Mouse (Mus musculus) lung, embryonic 14.5 days (tissue): ENCODE data around the gene Lrrc3c. TPM values are rescaled to one million over a fixed set of nuclear protein-coding genes. Genes with fewer than 3 reads are reported as not detected.
A peak's percentile ranks its signal among the peaks of the same experiment; 100 is the strongest.
"Not testable (repeated sequence)": the region's sequence is repeated elsewhere in the genome, so short reads cannot be mapped to it uniquely, and the experiment has no call there.

Experiments used
- ATAC-seq: fragments of 200-750 bp; cut with Nextera tagmentation; 2 replicates; pipeline ENCODE4 v1.8.0; 2017; ENCODE audit warnings: mild to moderate bottlenecking, moderate TSS enrichment, moderate library complexity; ENCODE audit not compliant: insufficient read depth
- DNase-seq: peaks from one replicate; pipeline ENCODE4 v3.0.0-alpha.2; 2015
- H3K27ac ChIP-seq: fragments of 300-500 bp; sonication (generic); 2 replicates; pipeline ENCODE4 v1.5.1; 2014; ENCODE audit warnings: low read depth, mild to moderate bottlenecking, moderate library complexity
- H3K27me3 ChIP-seq: fragments of 300-500 bp; sonication (generic); 2 replicates; pipeline ENCODE4 v1.6.1; 2014; ENCODE audit warnings: low read length, control low read depth; ENCODE audit not compliant: insufficient read depth
- H3K36me3 ChIP-seq: fragments of 300-500 bp; sonication (generic); 2 replicates; pipeline ENCODE4 v1.6.1; 2014; ENCODE audit warnings: control low read depth; ENCODE audit not compliant: insufficient read depth
- H3K4me1 ChIP-seq: fragments of 300-500 bp; sonication (generic); 2 replicates; pipeline ENCODE4 v1.6.1; 2014; ENCODE audit warnings: antibody characterized with exemption, control low read depth; ENCODE audit not compliant: insufficient read depth
- H3K4me2 ChIP-seq: fragments of 300-500 bp; sonication (generic); 2 replicates; pipeline ENCODE4 v1.6.1; 2014; ENCODE audit warnings: mild to moderate bottlenecking
- H3K4me3 ChIP-seq: fragments of 300-500 bp; sonication (generic); 2 replicates; pipeline ENCODE4 v1.5.1; 2014; ENCODE audit warnings: low read depth, low read length
- H3K9ac ChIP-seq: fragments of 300-500 bp; sonication (generic); 2 replicates; pipeline ENCODE4 v1.6.1; 2014
- H3K9me3 ChIP-seq: fragments of 300-500 bp; sonication (generic); 2 replicates; pipeline ENCODE4 v1.6.1; 2016; ENCODE audit warnings: low read depth, low read length, control low read depth
- CTCF ChIP-seq: IDR thresholded peaks from 2 replicates; pipeline ENCODE4 v1.5.1; 2016; ENCODE audit warnings: antibody characterized with exemption, low read depth
- WGBS: fragments of 180-500 bp; shearing (Covaris S2); extraction: QIAGEN DNeasy Blood & Tissue Kit; methylation state at CpG from one replicate; pipeline ENCODE4 v1.1.7; 2014; 5-methylcytosine and 5-hydroxymethylcytosine counted together
- polyA plus RNA-seq: library from polyadenylated mRNA; unstranded; fragments of >200 nt; fragmentation: Nextera tagmentation; extraction: Ambion mirVana; gene quantifications from 2 replicates; pipeline ENCODE4 v1.2.1, GENCODE M21; 2014

The Lrrc3c gene
- polyA plus RNA-seq, 1 experiment from 2014 or later, result not detected

- no peaks in the 10 kb centered on the region for H3K36me3 ChIP-seq
These were observed 30.6 kb downstream of the Lrrc3c start for GRCm38 (mm10) chr11:98628706-98629105.

GRCm38 (mm10) chr11:98630646-98631045 lies 32.6 kb downstream of the Lrrc3c start:
- 78% methylated on average over 5 of the region's 5 CpGs for WGBS
- no peak for TF ChIP-seq CTCF
- ATAC-seq (no peak), DNase-seq (no peak)
- Histone ChIP-seq H3K9ac (no peak overlapping the region), H3K36me3 (no peaks in the 10 kb centered on the region), H3K4me3 (no peak overlapping the region), H3K9me3 (no peaks in the 10 kb centered on the region), H3K4me1 (no peaks in the 10 kb centered on the region), H3K4me2 (no peak overlapping the region), H3K27ac (no peak overlapping the region), H3K27me3 (no peaks in the 10 kb centered on the region)

More at GRCm38 (mm10) chr11:98628706-98629105, 30.6 kb downstream of the Lrrc3c start:
- 0 out of 2 replicates have a peak, but pooled peaks cover 2% of the 10 kb centered on the region for H3K9me3 ChIP-seq
- no peak for ATAC-seq
- H3K27me3 ChIP-seq, result no peaks in the 10 kb centered on the region
- no peak overlapping the region for H3K4me2 ChIP-seq
- WGBS, result 94% methylated on average over 3 of the region's 3 CpGs
- H3K27ac ChIP-seq, result no peak overlapping the region
- H3K4me1 ChIP-seq, result no peaks in the 10 kb centered on the region
- H3K4me3 ChIP-seq, result no peak overlapping the region
- TF ChIP-seq CTCF, result no peak
- no peak overlapping the region for H3K9ac ChIP-seq
- no peak for DNase-seq

- H3K9ac ChIP-seq, H3K36me3 ChIP-seq, H3K27ac ChIP-seq, H3K4me1 ChIP-seq, H3K27me3 ChIP-seq, H3K9me3 ChIP-seq, H3K4me2 ChIP-seq, H3K4me3 ChIP-seq, ATAC-seq: not testable (repeated sequence)
- 30% methylated on average over 10 of the region's 10 CpGs for whole genome bisulfite sequencing
- TF ChIP-seq CTCF, result peak; percentile 59
- DNase-seq, result peak; percentile 41
These were observed 37.4 kb downstream of the Lrrc3c start for GRCm38 (mm10) chr11:98635312-98635970.

GRCm38 (mm10) chr11:98637501-98637900 lies 39.4 kb downstream of the Lrrc3c start:
- WGBS, result 67% methylated on average over 1 of the region's 1 CpGs
- H3K9me3 ChIP-seq, result no peaks in the 10 kb centered on the region
- no peaks in the 10 kb centered on the region for H3K36me3 ChIP-seq
- H3K4me1 ChIP-seq, result no peaks in the 10 kb centered on the region
- H3K9ac ChIP-seq, result no peak overlapping the region
- H3K27me3 ChIP-seq, result no peaks in the 10 kb centered on the region
- ATAC-seq (no peak), DNase-seq (no peak)
- H3K4me3 ChIP-seq, result no peak overlapping the region
- no peak for TF ChIP-seq CTCF
- H3K27ac ChIP-seq, result no peak overlapping the region
- no peak overlapping the region for H3K4me2 ChIP-seq

GRCm38 (mm10) chr11:98640091-98640490 lies 42.0 kb downstream of the Lrrc3c start:
- no peaks in the 10 kb centered on the region for H3K27me3 ChIP-seq
- H3K4me3 ChIP-seq, result no peak overlapping the region
- DNase-seq (no peak), ATAC-seq (no peak)
- H3K9me3 ChIP-seq, result no peaks in the 10 kb centered on the region
- no peak overlapping the region for H3K9ac ChIP-seq
- 42% methylated on average over 5 of the region's 5 CpGs for WGBS
- no peak overlapping the region for H3K4me2 ChIP-seq
- H3K4me1 ChIP-seq, result no peaks in the 10 kb centered on the region
- TF ChIP-seq CTCF, result no peak
- H3K36me3 ChIP-seq, result no peaks in the 10 kb centered on the region
- no peak overlapping the region for H3K27ac ChIP-seq

- H3K27me3 ChIP-seq, result no peaks in the 10 kb centered on the region
- WGBS, result 73% methylated on average over 3 of the region's 3 CpGs
- TF ChIP-seq CTCF, result no peak
- no peak overlapping the region for H3K27ac ChIP-seq
- no peak overlapping the region for H3K9ac ChIP-seq
- ATAC-seq, result no peak
- H3K36me3 ChIP-seq, result no peaks in the 10 kb centered on the region
- H3K4me3 ChIP-seq, result no peak overlapping the region
- H3K4me1 ChIP-seq, result no peaks in the 10 kb centered on the region
- H3K4me2 ChIP-seq, result no peak overlapping the region
- no peak for DNase-seq
- H3K9me3 ChIP-seq, result no peaks in the 10 kb centered on the region
These were observed 46.7 kb downstream of the Lrrc3c start for GRCm38 (mm10) chr11:98644757-98645156.

GRCm38 (mm10) chr11:98645946-98646345 lies 47.9 kb downstream of the Lrrc3c start:
- ATAC-seq (no peak), DNase-seq (no peak)
- H3K9me3 ChIP-seq, result no peaks in the 10 kb centered on the region
- no peak for TF ChIP-seq CTCF
- H3K36me3 ChIP-seq, result no peaks in the 10 kb centered on the region
- no peak overlapping the region for H3K27ac ChIP-seq
- H3K4me2 ChIP-seq, result no peak overlapping the region
- H3K4me1 ChIP-seq, result no peaks in the 10 kb centered on the region
- no peak overlapping the region for H3K9ac ChIP-seq
- H3K27me3 ChIP-seq, result no peaks in the 10 kb centered on the region
- H3K4me3 ChIP-seq, result no peak overlapping the region
- WGBS, result 61% methylated on average over 2 of the region's 2 CpGs
